16 mouse cellular contexts compared by ENCODE assay signal in genomic region chr13:70746294-70747008, GRCm38 (mm10).
DNase-seq lines count a peak whose midpoint lies in the region; ATAC-seq and TF ChIP-seq lines count a peak whose summit lies in the region.
"Had no signal": no experiment of that assay in that cellular context is flagged by ENCODE, and none has a peak within 500 bp of the region (broad histone marks: within the 10 kb centered on the region; RNA-seq: fewer than 3 reads in every experiment).

No protein-coding gene starts in this region.

- no peak for TF ChIP-seq EP300 in lung, postnatal 0 days (IDR thresholded peaks at IDR 0.05)

- no peak overlapping the region for H3K9ac ChIP-seq in lung, postnatal 0 days (replicated peaks; ENCODE audit: low read depth)
- no peak overlapping the region for H3K9ac ChIP-seq in embryonic facial prominence, embryonic 15.5 days
- H3K9ac ChIP-seq in midbrain, embryonic 16.5 days (ENCODE audit: low read depth, low read length), result no peak overlapping the region
- no peak overlapping the region for H3K9ac ChIP-seq in hindbrain, postnatal 0 days (replicated peaks; ENCODE audit: low read length)
- H3K9ac ChIP-seq: forebrain, embryonic 13.5 days; liver, embryonic 12.5 days had no signal

- no peaks in the 10 kb centered on the region for H3K27me3 ChIP-seq in lung, postnatal 0 days (replicated peaks; ENCODE audit: insufficient read depth, low read length)
- H3K27me3 ChIP-seq in embryonic facial prominence, embryonic 15.5 days, result peaks cover 7% of the 10 kb centered on the region; the same call in 1 of the 2 replicates
- H3K27me3 ChIP-seq in midbrain, embryonic 16.5 days (ENCODE audit: control insufficient read depth, insufficient read depth, low read depth, low read length), result no peaks in the 10 kb centered on the region
- no peaks in the 10 kb centered on the region for H3K27me3 ChIP-seq in hindbrain, postnatal 0 days (ENCODE audit: insufficient read depth, low read length)
- H3K27me3 ChIP-seq: forebrain, embryonic 13.5 days; liver, embryonic 12.5 days had no signal

- 65% methylated on average over 14 of the region's 14 CpGs for WGBS in lung, postnatal 0 days
- WGBS in embryonic facial prominence, embryonic 15.5 days, result 30% methylated on average over 14 of the region's 14 CpGs
- WGBS in midbrain, embryonic 16.5 days, result 44% methylated on average over 14 of the region's 14 CpGs
- 57% methylated on average over 14 of the region's 14 CpGs for WGBS in hindbrain, postnatal 0 days

- no peak for ATAC-seq in lung, postnatal 0 days
- ATAC-seq in embryonic facial prominence, embryonic 15.5 days (ENCODE audit: insufficient number of reproducible peaks, low FRiP score, low TSS enrichment, low read depth), result peak; percentile 79
- 0 out of 2 replicates have a peak, but pooled peaks have one; percentile 28 for ATAC-seq in midbrain, embryonic 16.5 days
- no peak for ATAC-seq in hindbrain, postnatal 0 days
- ATAC-seq: forebrain, embryonic 13.5 days; liver, embryonic 12.5 days had no signal

- H3K36me3 ChIP-seq in lung, postnatal 0 days (ENCODE audit: insufficient read depth, low read length), result no peaks in the 10 kb centered on the region
- no peaks in the 10 kb centered on the region for H3K36me3 ChIP-seq in embryonic facial prominence, embryonic 15.5 days
- no peaks in the 10 kb centered on the region for H3K36me3 ChIP-seq in midbrain, embryonic 16.5 days (ENCODE audit: control insufficient read depth, insufficient read depth, low read length)
- H3K36me3 ChIP-seq in hindbrain, postnatal 0 days (ENCODE audit: insufficient read depth, low read length), result no peaks in the 10 kb centered on the region
- H3K36me3 ChIP-seq: liver, embryonic 12.5 days had no signal

- no peaks in the 10 kb centered on the region for H3K4me1 ChIP-seq in lung, postnatal 0 days (ENCODE audit: insufficient read depth, low read depth, low read length)
- H3K4me1 ChIP-seq in embryonic facial prominence, embryonic 15.5 days, result peaks cover 23% of the 10 kb centered on the region
- H3K4me1 ChIP-seq in midbrain, embryonic 16.5 days (ENCODE audit: control insufficient read depth, insufficient read depth, low read length), result peaks cover 3% of the 10 kb centered on the region; the same call in 1 of the 2 replicates
- no peaks in the 10 kb centered on the region for H3K4me1 ChIP-seq in hindbrain, postnatal 0 days (ENCODE audit: insufficient read depth, low read length)
- H3K4me1 ChIP-seq: forebrain, embryonic 13.5 days; liver, embryonic 12.5 days had no signal

- peak; percentile 9 for DNase-seq in lung, postnatal 0 days (ENCODE audit: low spot score)
- no peak for DNase-seq in lung, postnatal 36 days
- peak; percentile 59 for DNase-seq in NIH3T3 (ENCODE audit: low read depth)
- DNase-seq in heart, adult 18-20 months, result no peak
- no peak for DNase-seq in hindbrain, postnatal 0 days (ENCODE audit: low spot score)
- DNase-seq: adrenal gland, adult 2 months; cerebellum, adult 9-10 months; heart, postnatal 36 days; lung, postnatal 14 days; right cerebral cortex, adult 18-20 months had no signal

- no peak for TF ChIP-seq CTCF in lung, postnatal 0 days (IDR thresholded peaks at IDR 0.05)
- no peak for TF ChIP-seq CTCF in hindbrain, postnatal 0 days (IDR thresholded peaks at IDR 0.05; ENCODE audit: low read depth)

- H3K4me2 ChIP-seq in lung, postnatal 0 days (replicated peaks; ENCODE audit: low read depth, low read length), result no peak overlapping the region
- H3K4me2 ChIP-seq in embryonic facial prominence, embryonic 15.5 days (replicated peaks), result 0 out of 2 replicates have a peak overlapping the region, but pooled peaks have one; percentile 1
- no peak overlapping the region for H3K4me2 ChIP-seq in midbrain, embryonic 16.5 days (ENCODE audit: low read length)
- H3K4me2 ChIP-seq in hindbrain, postnatal 0 days (ENCODE audit: low read depth, low read length), result no peak overlapping the region
- H3K4me2 ChIP-seq: forebrain, embryonic 13.5 days; heart, embryonic 11.5 days; liver, embryonic 12.5 days had no signal

- H3K4me3 ChIP-seq in lung, postnatal 0 days (ENCODE audit: low read depth, low read length), result no peak overlapping the region
- H3K4me3 ChIP-seq in embryonic facial prominence, embryonic 15.5 days (replicated peaks), result no peak overlapping the region
- H3K4me3 ChIP-seq in midbrain, embryonic 16.5 days (ENCODE audit: low read depth, low read length), result no peak overlapping the region
- H3K4me3 ChIP-seq in hindbrain, postnatal 0 days (ENCODE audit: low read length), result no peak overlapping the region
- H3K4me3 ChIP-seq: forebrain, embryonic 13.5 days; left cerebral cortex, adult 2 months; liver, embryonic 12.5 days had no signal

- H3K9me3 ChIP-seq in lung, postnatal 0 days (ENCODE audit: low read length), result no peaks in the 10 kb centered on the region
- H3K9me3 ChIP-seq in embryonic facial prominence, embryonic 15.5 days (replicated peaks), result no peaks in the 10 kb centered on the region
- no peaks in the 10 kb centered on the region for H3K9me3 ChIP-seq in midbrain, embryonic 16.5 days (replicated peaks; ENCODE audit: control insufficient read depth, low read length, poor library complexity, severe bottlenecking)
- no peaks in the 10 kb centered on the region for H3K9me3 ChIP-seq in hindbrain, postnatal 0 days (ENCODE audit: low read length)
- H3K9me3 ChIP-seq: forebrain, embryonic 13.5 days; liver, embryonic 12.5 days had no signal

- H3K27ac ChIP-seq in lung, postnatal 0 days (ENCODE audit: low read length), result no peak overlapping the region
- H3K27ac ChIP-seq in embryonic facial prominence, embryonic 15.5 days (replicated peaks), result no peak overlapping the region
- H3K27ac ChIP-seq in midbrain, embryonic 16.5 days (ENCODE audit: low read length), result no peak overlapping the region
- no peak overlapping the region for H3K27ac ChIP-seq in hindbrain, postnatal 0 days
- H3K27ac ChIP-seq: forebrain, embryonic 13.5 days; left cerebral cortex, adult 2 months; liver, embryonic 12.5 days had no signal

Comparison
In these comparisons a context has a peak if more than half of its experiments do, and no peak if none do; other contexts are left out.
1. DNase-seq: peak in lung, postnatal 0 days (single experiment) and NIH3T3 (single experiment); none in lung, postnatal 36 days (single experiment), heart, adult 18-20 months (0 of 2) and hindbrain, postnatal 0 days (single experiment).
2. ATAC-seq: peak in embryonic facial prominence, embryonic 15.5 days (single experiment) and midbrain, embryonic 16.5 days (single experiment); none in lung, postnatal 0 days (single experiment) and hindbrain, postnatal 0 days (single experiment).